Mouse (Mus musculus) cerebellum, postnatal 4 days (tissue): ENCODE measurements around the gene Chpf2.
A peak's percentile ranks its signal among the peaks of the same experiment; 100 is the strongest.
"Not testable (repeated sequence)": the region's sequence is repeated elsewhere in the genome, so short reads cannot be mapped to it uniquely, and the experiment has no call there.

ENCODE experiments used
- DNase-seq, 2 experiments: peaks; one replicate each; pipeline ENCODE4 v3.0.0; 2022; ENCODE audit warnings: low spot score in 2 of 2, mixed read lengths in 1 of 2

The Chpf2 gene

DNA sequence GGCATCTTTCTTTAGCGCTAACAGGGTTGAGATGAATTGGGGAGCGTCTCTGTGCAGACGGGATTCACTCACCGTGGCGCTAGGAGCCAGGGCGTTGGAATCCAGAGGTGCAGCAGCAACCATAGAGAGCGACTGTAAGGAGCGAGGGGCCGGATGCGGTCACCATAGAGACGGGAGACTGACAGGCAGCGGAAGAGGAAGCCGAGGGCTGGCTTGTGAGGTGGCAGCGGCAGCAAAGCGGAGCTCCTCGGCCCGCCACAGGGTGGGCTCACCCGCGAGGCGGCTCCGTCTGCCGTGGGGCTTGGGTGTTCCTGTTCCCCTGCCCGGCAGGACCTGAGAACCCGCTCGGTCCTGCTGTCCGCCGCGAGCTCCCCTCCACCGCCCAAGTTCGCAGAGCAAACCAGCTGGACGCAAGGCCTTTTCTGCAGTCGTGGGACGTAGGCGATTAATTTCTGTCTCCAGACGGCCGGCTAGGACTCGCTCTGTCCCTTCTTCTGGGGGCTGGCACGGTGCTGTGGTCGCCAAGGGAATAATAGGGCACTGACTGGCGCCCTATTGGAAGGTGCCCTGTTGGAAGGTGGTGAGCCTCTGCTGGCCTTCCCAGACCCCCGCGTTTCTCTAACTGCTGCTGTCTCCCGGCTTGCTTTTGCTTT is at the start of gene Chpf2:
TSS of gene Chpf2 (plus strand) at position 195 of the 653 bp plus-strand sequence.
- peak; percentile 64 to 76 for DNase-seq

DNA sequence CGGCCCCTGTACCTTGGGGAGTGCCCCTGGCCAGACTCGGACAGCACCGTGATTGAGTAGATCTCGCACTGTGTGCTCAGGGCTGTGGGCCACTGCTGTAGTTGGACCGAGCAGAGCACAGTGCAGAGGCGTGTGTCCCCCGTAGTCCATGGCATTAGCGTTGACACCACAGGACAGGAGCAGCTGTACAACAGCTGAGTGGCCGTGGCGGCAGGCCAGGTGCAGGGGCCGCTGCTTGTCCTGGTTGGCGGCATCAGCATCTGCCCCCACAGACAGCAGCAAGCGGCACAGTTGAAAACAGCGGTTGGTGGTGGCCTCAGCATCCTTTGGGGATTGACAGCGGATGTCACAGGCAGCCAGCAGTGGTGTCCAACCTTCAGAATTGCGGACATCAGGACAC is 48.9 kb upstream of the Chpf2 start:
- DNase-seq, result no peak

DNA sequence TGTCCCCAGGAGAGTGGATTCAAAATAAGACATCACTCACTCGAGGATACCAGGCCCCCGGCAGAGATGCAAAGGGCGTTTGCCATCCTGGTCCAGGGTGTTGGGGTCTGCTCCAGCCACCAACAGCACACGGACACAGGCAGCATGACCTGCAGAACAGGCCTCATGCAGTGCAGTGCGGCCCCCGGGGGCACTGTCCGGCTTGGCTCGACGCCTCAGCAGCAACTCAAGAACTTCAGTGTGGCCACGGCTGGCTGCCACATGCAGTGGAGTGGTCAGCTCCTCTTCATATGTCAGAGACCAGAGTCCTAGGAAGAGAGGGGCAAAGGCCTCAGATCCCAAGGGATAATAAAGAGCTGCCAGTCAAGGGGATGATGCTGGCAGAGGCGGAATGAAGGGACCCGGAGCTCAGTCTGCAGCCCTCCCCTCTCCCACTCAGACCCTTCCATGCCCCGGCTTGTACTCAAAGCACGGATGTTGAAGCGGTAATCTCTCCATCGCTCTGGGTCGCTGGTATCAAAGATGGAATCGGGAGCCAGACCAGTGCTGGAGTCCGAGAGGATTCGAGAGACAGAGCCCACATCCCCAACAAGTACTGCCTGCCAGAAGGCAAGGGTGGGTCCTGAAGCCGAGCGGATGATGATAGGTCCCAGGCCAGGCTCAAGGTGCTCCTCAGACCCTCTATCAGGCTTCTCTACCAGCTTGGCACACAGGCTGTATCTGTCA is 46.8 kb upstream of the Chpf2 start:
- no peak for DNase-seq

DNA sequence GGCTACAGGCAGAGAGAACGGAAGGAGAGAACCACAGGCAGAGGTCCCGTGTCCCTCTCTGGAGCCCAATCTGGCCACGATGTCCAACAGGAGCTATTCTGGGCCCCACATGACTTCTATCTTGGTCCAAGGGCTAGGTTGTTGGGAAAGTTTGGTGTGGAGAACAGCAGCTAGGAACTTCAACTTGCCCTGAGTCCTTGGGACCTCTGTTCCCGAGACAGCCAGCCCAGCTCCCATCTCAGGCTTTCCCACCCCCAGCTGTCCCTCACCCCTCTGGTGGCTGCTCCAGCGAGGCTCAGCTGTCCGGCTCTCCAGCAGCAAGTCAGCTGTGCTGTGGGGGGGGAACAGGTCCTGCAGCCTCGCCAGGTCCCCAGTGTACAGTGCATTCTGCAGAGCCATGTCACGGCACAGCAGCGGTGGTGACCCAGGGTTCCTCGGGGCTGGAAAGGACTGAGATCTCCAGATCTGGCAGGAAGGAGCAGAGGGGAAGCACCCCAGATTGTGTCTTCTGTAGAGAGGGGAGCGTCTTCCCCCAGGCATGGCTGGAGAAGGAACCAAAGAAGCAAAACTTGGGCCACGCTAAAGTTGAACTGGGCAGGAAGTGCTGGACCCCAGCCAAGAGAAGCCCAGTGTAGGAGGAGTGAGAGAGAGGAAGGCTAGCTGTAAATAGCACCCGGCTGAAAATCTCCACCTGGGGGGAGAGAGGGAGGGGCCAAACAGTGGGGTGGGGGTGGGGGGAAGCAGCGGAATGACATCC is 46.0 kb upstream of the Chpf2 start, which contains the start of gene Asb10:
TSS of gene Asb10 (minus strand) at position 592 of the 757 bp plus-strand sequence.
- no peak for DNase-seq

DNA sequence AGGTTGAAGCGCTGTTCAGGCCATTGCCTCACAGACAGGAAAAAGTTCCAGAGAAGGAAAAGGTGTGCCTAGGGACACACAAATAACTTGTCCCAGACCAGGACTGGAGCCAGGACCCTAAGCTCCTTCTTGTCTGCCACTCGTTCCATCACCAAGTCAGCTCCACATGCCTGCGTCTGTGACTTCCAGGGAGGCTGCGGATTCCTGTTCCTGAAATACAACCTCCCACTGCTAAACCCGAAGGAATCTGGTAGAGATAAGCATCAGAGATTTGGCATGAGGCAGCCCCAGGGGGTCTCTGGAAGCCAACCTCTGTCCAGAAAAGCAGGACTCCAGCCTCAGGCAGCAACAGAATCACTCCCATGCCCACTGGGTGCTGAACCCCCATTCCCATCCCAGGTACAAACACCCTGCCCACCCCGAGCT is 45.4 kb upstream of the Chpf2 start:
- no peak for DNase-seq

DNA sequence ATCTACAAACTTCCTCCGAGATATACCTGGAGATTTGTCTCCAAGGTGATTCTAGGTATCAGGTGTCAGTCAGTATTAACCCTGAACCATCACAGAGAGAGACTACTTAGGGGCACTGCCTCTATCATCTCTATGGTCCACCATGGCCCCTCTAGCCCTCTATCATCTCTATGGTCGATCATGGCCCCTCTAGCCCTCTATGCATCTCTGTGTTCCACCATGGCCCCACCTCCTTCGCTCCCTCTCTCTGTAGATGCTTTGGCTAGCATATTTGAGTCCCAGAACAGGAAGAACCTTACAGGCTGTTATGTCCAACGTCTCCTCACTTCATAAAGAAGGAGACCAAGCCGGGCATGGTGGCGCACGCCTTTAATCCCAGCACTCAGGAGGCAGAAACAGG is 43.9 kb upstream of the Chpf2 start:
- no peak for DNase-seq

DNA sequence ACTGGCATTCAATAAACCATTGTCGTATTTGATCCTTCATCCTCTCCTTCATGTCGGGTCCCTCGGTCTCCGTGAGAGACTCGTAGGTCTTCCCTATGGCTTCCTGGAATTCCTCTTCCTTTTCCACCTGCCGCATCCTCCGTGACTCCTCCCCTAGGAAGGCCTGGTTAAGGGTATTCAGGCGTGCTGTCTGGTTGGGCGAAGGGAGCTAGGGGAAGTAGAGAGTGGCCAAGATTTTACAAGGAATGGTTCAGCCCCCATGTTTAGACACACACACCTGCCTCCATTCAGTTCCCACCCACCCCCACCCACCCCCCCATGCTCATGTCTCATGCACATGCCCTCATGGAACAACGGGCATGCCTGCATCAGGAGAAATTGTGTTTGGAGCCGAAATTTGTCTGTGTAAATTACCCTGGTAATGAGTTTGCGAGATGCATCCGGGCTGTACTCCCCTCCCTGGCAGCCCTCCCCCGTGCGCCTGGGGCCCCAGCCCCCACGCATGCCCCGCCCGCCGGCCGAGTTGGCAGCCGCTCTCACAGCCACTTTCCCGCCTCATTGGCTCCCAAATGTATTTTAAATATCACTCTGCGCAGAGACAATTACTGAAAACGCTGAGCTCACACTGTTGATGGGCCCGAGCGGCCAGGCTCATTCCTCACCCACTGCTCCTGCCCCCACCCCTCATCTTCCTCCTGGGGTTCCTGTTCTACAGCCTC is 35.8 kb upstream of the Chpf2 start:
- peak; percentile 51 for DNase-seq

DNA sequence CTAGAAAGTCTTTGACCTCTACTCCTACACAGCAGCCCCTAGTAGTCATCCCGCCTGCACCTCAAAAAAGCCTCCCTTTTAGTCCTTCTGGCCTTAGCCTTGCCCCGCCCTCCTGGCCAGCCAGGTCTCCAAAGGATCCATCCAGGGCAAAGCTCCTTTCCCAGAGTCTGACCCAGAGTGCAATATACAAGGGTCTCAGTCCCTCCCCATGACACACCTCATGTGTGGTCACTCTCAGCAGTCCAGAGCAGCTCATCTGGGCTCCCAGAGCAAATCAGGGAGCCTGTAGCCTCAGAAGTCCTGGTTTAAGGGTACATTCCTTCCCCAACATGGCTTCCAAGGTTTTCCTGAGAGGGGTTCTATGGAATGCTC is 35.2 kb upstream of the Chpf2 start:
- DNase-seq, result no peak

DNA sequence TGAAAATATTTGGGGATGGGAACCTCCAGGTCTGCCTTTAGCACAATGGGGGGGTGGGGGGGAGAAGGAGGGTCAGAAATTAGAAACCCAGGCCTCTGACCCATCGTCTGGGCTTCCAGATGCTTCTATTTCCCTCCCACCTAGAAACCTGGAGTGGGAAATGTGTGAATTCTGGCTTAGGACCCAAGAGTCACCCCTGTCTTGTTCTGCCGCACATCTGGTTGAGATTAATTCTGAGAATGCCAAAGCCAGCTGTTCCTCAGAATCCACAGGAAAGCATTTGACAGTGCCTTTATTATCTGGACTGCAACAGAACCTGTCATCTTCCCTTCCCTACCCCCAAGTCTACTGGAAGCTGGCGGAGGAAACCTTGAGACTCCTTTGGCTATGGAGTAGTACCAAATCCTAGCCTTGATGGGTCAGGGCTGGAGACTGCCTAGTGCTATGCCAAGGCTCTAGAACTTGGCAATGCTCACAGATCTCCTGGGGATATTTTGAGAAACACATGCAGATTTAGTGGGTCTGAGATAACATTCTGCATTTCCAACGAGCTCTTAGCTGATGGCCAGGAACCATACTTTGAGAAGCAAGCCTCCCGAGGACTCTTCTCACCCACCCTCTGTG is 32.8 kb upstream of the Chpf2 start:
- no peak for DNase-seq

DNA sequence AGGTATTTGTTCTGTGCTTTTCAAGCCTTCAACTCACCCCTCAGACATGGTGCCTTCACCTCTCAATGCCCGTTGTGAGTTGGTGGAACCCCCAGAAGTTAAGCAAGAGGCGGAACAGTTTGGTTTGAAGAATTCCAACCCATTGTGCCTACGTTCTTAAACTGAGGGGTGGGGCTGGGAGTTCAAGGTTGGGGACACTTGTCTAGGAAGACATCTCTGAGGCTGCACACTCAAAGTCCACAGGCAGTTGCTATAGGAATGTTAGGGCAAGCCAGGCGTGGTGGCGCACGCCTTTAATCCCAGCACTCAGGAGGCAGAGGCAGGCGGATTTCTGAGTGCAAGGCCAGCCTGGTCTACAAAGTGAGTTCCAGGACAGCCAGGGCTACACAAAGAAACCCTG is 31.2 kb upstream of the Chpf2 start:
- not testable (repeated sequence) for DNase-seq

DNA sequence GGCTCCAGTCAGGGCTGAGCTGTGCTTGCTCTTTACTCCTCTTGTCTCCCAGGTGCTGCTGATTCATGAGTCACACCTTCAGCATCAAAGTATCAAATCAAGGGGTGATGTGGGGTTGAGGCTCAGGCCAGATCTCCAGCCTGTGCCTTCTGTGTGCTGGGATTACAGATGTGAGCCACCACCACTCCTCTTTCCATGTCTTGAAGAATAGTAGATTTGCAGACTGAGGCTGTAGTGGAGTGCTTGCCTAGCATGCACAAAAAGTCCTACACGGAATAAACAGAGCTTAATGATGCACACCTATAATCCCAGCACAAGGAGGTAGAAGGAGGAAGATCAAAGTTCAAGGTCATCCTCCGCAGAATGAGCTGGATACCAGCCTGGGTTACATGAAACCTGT is 29.8 kb upstream of the Chpf2 start, which contains the start of gene 4931409K22Rik:
TSS of gene 4931409K22Rik (minus strand) at position 101 of the 400 bp plus-strand sequence.
- no peak for DNase-seq

DNA sequence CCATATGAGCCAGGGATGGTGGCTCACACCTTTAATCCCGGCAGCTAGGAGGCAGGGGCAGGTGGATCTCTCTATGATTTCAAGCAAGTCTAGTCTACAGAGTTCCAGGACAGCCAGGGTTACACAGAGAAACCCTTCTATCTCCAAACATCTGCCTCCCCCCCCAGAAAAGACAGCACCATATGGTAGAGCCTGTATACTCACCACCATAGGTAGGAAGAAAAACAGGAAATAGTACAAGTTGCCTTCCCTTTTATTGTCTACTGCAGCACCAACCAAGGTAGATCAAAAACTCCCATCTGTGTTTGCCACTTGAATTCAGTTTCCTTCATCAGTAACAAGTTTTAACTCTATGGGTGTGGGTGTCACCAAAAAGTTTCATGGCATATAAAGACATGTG is 10.6 kb upstream of the Chpf2 start:
- no peak for DNase-seq

DNA sequence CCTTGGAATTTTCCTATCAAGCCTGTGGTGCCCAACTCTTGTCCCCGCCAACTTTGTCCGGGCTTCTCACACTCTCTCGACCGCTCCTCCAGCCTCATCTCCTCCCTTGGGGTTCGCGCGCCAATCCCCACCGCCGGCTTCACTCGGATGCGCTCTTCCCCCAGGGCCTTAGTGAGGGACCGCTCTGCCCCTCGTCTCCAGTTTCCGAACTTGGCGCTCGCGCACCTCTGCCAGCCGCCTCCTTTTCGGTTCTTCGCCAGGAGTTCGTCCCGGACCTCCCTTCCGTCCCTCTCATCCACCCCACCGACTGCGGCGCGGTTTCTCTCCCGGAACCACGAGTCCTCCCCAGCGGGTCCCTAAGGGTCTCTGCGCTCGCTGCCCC is 9.7 kb upstream of the Chpf2 start:
- DNase-seq, result no peak

DNA sequence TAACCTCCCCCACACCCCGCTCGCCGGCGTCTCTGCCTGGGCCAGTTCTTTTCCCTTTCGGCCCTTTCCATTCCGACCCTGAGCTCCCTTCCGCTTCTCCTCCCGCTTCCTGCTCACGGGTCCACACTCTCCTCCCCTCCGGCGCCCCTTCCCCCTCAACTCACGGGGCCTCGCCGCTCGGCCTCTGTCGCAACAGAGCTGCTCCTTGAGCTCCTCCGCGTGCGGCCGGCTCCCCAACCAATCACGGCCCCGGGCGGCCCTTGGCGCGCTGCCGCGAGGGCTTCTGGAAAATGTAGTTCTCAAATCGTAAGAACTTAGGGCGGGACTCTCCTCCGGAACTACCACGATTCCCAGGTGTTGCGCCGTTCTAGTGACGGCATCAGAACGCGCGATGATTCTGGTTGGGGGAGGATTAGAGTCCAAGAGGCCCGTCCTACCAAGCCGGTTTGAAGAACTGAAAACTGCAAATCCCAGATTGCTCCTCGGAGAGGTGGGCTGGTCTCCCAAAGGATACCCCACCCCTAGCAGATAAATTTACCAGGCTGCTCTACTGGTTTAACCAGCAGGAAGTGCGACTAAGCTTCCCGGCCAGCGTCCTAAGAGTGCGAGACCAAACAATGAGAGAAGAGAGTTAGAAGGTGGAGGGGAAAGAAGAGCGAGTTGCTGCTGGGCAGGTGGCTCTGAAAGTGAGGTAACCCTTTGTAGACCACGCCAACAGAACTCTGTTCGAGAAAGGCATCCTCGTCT is 9.2 kb upstream of the Chpf2 start, which contains the start of gene Abcf2:
TSS of gene Abcf2 (minus strand) at position 285 of the 747 bp plus-strand sequence.
- DNase-seq, result peak; percentile 99 to 100

DNA sequence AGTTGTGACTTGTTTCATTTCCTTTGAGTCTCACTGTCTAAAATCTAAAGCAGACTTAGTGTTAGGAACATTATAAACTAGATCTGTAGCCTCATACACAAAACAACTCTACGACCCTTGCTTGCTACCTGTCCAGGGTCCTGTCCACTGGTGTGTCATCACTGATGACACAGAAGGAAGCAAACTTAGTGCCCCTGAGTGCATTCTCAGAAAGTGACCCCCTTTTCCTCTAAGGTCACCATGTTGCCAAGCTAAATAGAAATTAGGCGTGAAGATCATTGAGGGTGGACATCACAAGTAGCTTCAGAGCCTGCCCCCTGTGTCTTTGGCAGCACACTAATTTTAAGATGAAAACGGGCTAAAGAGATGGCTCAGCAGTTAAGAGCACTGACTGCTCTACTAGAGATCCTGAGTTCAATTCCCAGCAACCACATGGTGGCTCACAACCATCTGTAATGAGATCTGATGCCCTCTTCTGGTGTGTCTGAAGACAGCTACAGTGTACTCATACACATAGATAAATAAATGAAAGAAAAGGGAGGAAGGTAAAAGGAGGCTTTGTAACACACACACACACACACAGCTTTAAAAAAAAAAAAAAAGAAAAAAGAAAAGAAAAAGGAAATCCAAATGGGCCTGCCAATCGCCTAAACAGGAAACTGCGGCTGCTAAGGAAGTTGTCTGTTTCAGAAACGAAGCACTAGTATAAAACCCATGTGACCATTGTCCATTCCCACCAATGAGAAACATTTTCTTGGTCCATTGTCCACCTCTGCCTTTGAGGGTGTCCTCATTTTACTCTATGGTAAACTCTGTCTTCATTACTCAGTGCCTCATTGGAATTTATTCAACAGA is 8.2 kb upstream of the Chpf2 start:
- DNase-seq, result no peak

DNA sequence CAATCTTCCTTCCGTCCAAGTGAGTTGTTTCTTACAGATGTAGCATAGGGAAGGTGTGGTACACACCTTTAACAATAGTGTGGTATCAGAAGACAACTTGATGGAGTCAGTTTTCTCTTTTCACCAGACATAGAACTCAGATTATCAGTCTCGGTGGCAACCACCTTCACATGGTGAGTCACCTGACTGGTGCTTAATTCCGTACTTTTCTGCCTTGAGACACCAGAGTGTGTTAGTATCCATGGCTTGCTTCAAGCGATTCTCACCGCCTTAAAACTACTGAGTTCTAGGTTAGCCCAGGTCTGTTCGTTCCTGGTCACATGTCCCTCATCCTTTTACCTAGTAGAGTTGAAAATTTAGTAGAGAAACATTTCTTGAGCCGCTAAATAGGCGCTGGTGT is 435 bp upstream of the Chpf2 start:
- no peak for DNase-seq

DNA sequence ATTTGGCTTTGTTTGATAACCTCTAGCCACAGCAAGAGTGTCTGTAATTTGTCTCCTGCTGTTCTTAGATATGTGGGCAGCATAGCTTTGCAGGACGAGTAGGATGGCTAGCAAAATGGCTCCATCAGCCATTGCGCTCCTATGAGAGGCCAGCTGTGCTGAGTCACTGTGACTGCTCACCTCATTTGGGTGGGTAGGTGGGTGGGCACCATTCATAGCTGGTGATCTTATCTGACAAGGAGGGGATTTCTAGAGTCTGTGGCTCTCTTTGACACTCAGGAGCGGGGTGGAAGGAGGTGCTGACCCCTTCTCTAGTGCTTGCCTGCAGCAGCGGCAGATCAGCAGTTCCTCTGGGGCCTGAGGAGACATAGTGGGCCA is 648 bp downstream of the Chpf2 start:
- no peak for DNase-seq

DNA sequence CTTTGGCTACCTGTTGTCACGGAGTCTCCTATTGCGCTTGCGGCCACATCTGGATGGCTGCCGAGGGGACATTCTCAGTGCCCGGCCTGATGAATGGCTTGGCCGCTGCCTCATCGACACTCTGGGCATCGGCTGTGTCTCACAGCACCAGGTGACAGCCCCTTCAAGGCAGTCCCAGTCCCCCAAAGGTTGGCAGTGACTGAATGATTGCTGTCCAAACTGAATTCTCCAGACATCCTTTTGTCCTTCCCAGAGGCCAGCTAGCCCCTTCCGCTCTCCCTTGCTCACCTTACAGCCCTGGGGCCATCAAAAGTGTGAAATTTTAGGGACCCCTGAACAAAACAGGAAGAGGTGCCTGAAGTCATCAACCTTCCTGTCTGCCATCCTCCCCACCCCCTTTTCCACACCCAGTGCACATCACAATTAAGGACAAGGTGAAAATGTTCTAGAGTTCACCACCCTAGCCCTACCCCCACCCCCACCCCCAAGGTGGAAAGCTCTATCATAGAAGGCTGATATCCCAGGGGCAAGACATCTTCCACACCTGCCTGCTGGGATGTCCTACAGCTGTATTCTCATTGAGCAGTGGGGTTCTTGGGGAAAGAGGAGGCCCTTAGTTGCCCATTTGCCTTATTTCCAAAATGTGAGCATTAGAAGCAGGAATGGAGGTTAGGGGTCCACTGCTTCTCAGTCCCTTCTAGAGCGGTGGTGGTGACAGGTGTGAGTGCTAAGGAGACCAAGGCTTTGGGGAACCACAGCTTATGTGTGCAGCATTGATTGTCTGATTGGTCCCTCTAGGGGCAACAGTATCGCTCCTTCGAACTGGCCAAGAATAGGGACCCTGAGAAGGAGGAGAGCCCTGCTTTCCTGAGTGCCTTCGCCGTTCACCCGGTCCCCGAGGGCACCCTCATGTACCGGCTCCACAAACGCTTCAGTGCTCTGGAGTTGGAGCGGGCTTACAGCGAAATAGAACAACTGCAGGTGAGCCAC is 3.3 kb downstream of the Chpf2 start:
- DNase-seq, result no peak
